Mouse (Mus musculus) myocyte (in vitro differentiated cells): Measurements from ENCODE around the gene Acsm5. TPM values are rescaled to one million over a fixed set of nuclear protein-coding genes. Genes with fewer than 3 reads are reported as not detected.

ENCODE experiments used
- H3K27me3 ChIP-seq: one replicate; pipeline ENCODE4 v1.6.1; 2011; ENCODE audit not compliant: control insufficient read depth, insufficient read depth, insufficient read length
- H3K36me3 ChIP-seq: one replicate; pipeline ENCODE4 v1.6.1; 2011; ENCODE audit not compliant: control insufficient read depth, insufficient read depth
- H3K4me2 ChIP-seq: one replicate; pipeline ENCODE4 v1.6.1; 2011; ENCODE audit warnings: low read depth, control low read depth
- H3K4me3 ChIP-seq: one replicate; pipeline ENCODE4 v1.5.1; 2011; ENCODE audit warnings: mild to moderate bottlenecking, control low read depth, moderate library complexity
- H3K79me2 ChIP-seq: one replicate; pipeline ENCODE4 v1.6.1; 2011; ENCODE audit not compliant: control insufficient read depth, insufficient read depth
- H3ac ChIP-seq: one replicate; pipeline ENCODE4 v1.6.1; 2011; ENCODE audit not compliant: control insufficient read depth, insufficient read length
- CEBPB ChIP-seq: IDR thresholded peaks from 2 replicates; pipeline ENCODE4 v1.6.1; 2011; ENCODE audit warnings: mild to moderate bottlenecking, moderate library complexity; ENCODE audit not compliant: poor library complexity, insufficient read depth, severe bottlenecking
- E2F4 ChIP-seq: IDR thresholded peaks from one replicate; pipeline ENCODE4 v1.6.1; 2011; ENCODE audit warnings: mild to moderate bottlenecking, control low read depth, moderate library complexity; ENCODE audit not compliant: insufficient read depth
- MAX ChIP-seq: IDR thresholded peaks from one replicate; pipeline ENCODE4 v1.6.1; 2011; ENCODE audit warnings: low read depth, mild to moderate bottlenecking, control low read depth
- MYOD1 ChIP-seq, 3 experiments: IDR thresholded peaks; one replicate each; pipeline ENCODE4 v1.6.1; 2011; ENCODE audit warnings: control low read depth in 2 of 3, low read depth in 2 of 3, mild to moderate bottlenecking in 2 of 3, moderate library complexity in 1 of 3; ENCODE audit not compliant: insufficient read length in 2 of 3, control insufficient read depth in 1 of 3
- MYOG ChIP-seq, 3 experiments: IDR thresholded peaks; one replicate each; pipeline ENCODE4 v1.6.1; 2011; ENCODE audit warnings: control low read depth in 2 of 3, low read depth in 2 of 3, mild to moderate bottlenecking in 2 of 3; ENCODE audit not compliant: insufficient read length in 2 of 3, control insufficient read depth in 1 of 3, insufficient read depth in 1 of 3
- POLR2A ChIP-seq: IDR thresholded peaks from one replicate; pipeline ENCODE4 v1.6.1; 2011; ENCODE audit warnings: low read depth, mild to moderate bottlenecking, control low read depth, moderate library complexity; ENCODE audit not compliant: insufficient read length
- POLR2AphosphoS2 ChIP-seq: IDR thresholded peaks from one replicate; pipeline ENCODE4 v1.6.1; 2011; ENCODE audit warnings: low read depth, control low read depth; ENCODE audit not compliant: insufficient read length
- REST ChIP-seq: IDR thresholded peaks from one replicate; pipeline ENCODE4 v1.6.1; 2011; ENCODE audit warnings: mild to moderate bottlenecking, control low read depth, moderate library complexity; ENCODE audit not compliant: insufficient read depth, insufficient read length
- SRF ChIP-seq: IDR thresholded peaks from one replicate; pipeline ENCODE4 v1.6.1; 2011; ENCODE audit warnings: low read depth; ENCODE audit not compliant: control insufficient read depth, insufficient read length
- TCF12 ChIP-seq: IDR thresholded peaks from one replicate; pipeline ENCODE4 v1.6.1; 2011; ENCODE audit warnings: mild to moderate bottlenecking, control low read depth; ENCODE audit not compliant: poor library complexity, insufficient read depth, severe bottlenecking
- TCF3 ChIP-seq: IDR thresholded peaks from one replicate; pipeline ENCODE4 v1.6.1; 2011; ENCODE audit warnings: low read depth, control low read depth; ENCODE audit not compliant: insufficient read length
- USF1 ChIP-seq: IDR thresholded peaks from one replicate; pipeline ENCODE4 v1.6.1; 2011; ENCODE audit warnings: low read depth, mild to moderate bottlenecking, control low read depth, moderate library complexity
- polyA plus RNA-seq: library from polyadenylated mRNA; unstranded; fragments of >200 nt; fragmentation: generic; extraction: Trizol; gene quantifications from one replicate; pipeline ENCODE4 v1.2.1, GENCODE M21; 2012; ENCODE audit warnings: missing spikeins

Gene Acsm5
- polyA plus RNA-seq, 1 experiment: not detected

GRCm38 (mm10) chr7:119490041-119490780 is 29.1 kb upstream of the Acsm5 start:
- H3K79me2 ChIP-seq: no peaks in the 10 kb centered on the region
- no peaks in the 10 kb centered on the region for H3K36me3 ChIP-seq
- no peaks in the 10 kb centered on the region for H3K27me3 ChIP-seq
- no peak for TF ChIP-seq TCF3
- TF ChIP-seq POLR2AphosphoS2: no peak
- TF ChIP-seq MYOG (IDR thresholded peaks at IDR 0.05; ENCODE audit: control insufficient read depth in 1 of 3, insufficient read depth in 1 of 3, insufficient read length in 2 of 3, low read depth in 2 of 3): no peak
- TF ChIP-seq MAX: no peak
- no peak for TF ChIP-seq USF1
- TF ChIP-seq MYOD1 (IDR thresholded peaks at IDR 0.05; ENCODE audit: control insufficient read depth in 1 of 3, insufficient read length in 2 of 3, low read depth in 2 of 3): no peak
- TF ChIP-seq CEBPB: no peak
- no peak for TF ChIP-seq TCF12
- TF ChIP-seq SRF: no peak
- no peak overlapping the region for H3K4me3 ChIP-seq
- no peak overlapping the region for H3ac ChIP-seq
- no peak overlapping the region for H3K4me2 ChIP-seq

GRCm38 (mm10) chr7:119511143-119511542 is 8.1 kb upstream of the Acsm5 start:
- TF ChIP-seq CEBPB: no peak
- TF ChIP-seq MYOG (IDR thresholded peaks at IDR 0.05; ENCODE audit: control insufficient read depth in 1 of 3, insufficient read depth in 1 of 3, insufficient read length in 2 of 3, low read depth in 2 of 3): no peak
- TF ChIP-seq POLR2A: no peak
- no peak for TF ChIP-seq E2F4
- no peak for TF ChIP-seq REST
- TF ChIP-seq MYOD1 (IDR thresholded peaks at IDR 0.05; ENCODE audit: control insufficient read depth in 1 of 3, insufficient read length in 2 of 3, low read depth in 2 of 3): no peak
- no peak for TF ChIP-seq SRF
- TF ChIP-seq TCF12: no peak
- no peak for TF ChIP-seq USF1
- no peak for TF ChIP-seq TCF3
- no peak for TF ChIP-seq MAX
- TF ChIP-seq POLR2AphosphoS2: no peak
- no peak overlapping the region for H3K4me3 ChIP-seq
- H3K79me2 ChIP-seq: no peaks in the 10 kb centered on the region
- no peak overlapping the region for H3K4me2 ChIP-seq
- H3K36me3 ChIP-seq: no peaks in the 10 kb centered on the region
- no peak overlapping the region for H3ac ChIP-seq
- no peaks in the 10 kb centered on the region for H3K27me3 ChIP-seq

- no peak overlapping the region for H3K4me3 ChIP-seq
- no peaks in the 10 kb centered on the region for H3K36me3 ChIP-seq
- TF ChIP-seq TCF12: no peak
- TF ChIP-seq POLR2A: no peak
- no peak for TF ChIP-seq TCF3
- no peak for TF ChIP-seq MYOD1 (IDR thresholded peaks at IDR 0.05; ENCODE audit: control insufficient read depth in 1 of 3, insufficient read length in 2 of 3, low read depth in 2 of 3)
- no peak for TF ChIP-seq POLR2AphosphoS2
- TF ChIP-seq CEBPB: no peak
- no peak for TF ChIP-seq USF1
- no peak overlapping the region for H3K4me2 ChIP-seq
- no peaks in the 10 kb centered on the region for H3K27me3 ChIP-seq
- H3K79me2 ChIP-seq: no peaks in the 10 kb centered on the region
- no peak overlapping the region for H3ac ChIP-seq
Observed at GRCm38 (mm10) chr7:119513056-119513455, 6.2 kb upstream of the Acsm5 start.

- Histone ChIP-seq H3ac (no peak overlapping the region), H3K4me2 (no peak overlapping the region), H3K79me2 (no peaks in the 10 kb centered on the region), H3K4me3 (no peak overlapping the region), H3K27me3 (no peaks in the 10 kb centered on the region), H3K36me3 (no peaks in the 10 kb centered on the region)
- TF ChIP-seq E2F4 (no peak), MYOD1 (IDR thresholded peaks at IDR 0.05; ENCODE audit: control insufficient read depth in 1 of 3, insufficient read length in 2 of 3, low read depth in 2 of 3) (no peak), SRF (no peak), MYOG (IDR thresholded peaks at IDR 0.05; ENCODE audit: control insufficient read depth in 1 of 3, insufficient read depth in 1 of 3, insufficient read length in 2 of 3, low read depth in 2 of 3) (no peak), POLR2AphosphoS2 (no peak), REST (no peak), TCF3 (no peak), USF1 (no peak), CEBPB (no peak), MAX (no peak), POLR2A (no peak), TCF12 (no peak)
Observed at GRCm38 (mm10) chr7:119515492-119516271, 3.6 kb upstream of the Acsm5 start.
